Mouse (Mus musculus): ENCODE data around the gene Supt3.

Supt3 gene

DNA sequence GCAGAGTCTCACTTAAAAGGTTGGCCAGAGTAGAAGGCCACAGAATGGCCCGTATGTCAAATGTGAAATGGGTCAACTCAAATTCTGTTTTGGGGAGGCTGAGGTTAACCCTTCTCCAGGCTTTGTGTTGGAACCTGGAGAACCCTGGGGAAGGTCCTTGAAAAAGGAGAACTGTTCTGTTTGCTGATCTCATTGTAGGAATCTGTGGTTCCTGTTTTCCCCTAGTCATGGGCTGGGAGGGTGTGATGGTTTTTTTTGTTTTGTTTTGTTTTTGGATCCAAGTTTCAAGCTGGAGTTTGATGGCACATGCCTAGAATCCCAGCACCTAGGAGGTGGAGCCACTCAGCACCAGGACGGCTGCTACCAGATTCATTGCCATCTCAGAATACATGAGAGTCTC is 6.2 kb downstream of the Supt3 start:
- no peak for DNase-seq

- no peak for DNase-seq
Observed at GRCm38 (mm10) chr17:44788982-44789747, 12.2 kb downstream of the Supt3 start.

DNA sequence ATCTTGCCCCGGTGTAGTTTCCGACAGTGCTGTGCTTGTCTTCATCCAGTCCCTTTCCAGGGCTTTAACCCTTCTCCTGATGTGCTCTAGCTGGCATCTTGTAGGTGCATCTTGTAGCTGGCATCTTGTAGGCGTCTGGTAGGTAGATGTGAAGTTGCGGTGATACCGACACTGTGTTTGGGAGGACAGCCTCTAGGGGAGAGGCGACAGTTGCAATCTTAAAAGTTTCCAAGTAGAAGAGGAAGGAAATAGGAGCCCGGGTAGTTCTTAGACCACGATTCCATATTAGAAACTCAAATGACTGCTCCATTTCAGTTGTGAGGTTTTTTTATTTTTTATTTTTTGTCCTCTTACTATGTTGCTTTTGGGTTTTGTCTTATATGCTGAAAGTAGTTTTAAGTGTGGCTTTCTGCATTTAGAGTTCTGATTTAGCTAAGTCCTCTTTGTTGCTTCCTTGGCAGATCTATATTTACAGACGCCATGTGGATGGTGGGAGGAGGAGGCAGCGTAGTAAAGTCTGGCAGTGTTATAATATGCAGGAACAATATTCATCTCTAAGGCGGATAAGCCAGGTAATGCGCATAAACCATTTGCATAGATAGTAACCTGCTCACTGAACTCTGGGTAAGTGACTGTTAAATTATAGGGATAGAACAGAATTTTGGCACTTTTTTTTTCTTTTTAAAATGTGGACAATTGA is 15.4 kb downstream of the Supt3 start:
- no peak for DNase-seq

- DNase-seq: no peak
Observed at GRCm38 (mm10) chr17:44797331-44797730, 20.4 kb downstream of the Supt3 start.

- DNase-seq: no peak
Observed at GRCm38 (mm10) chr17:44807031-44807430, 30.1 kb downstream of the Supt3 start.

- no peak for DNase-seq
Observed at GRCm38 (mm10) chr17:44814508-44815175, 37.7 kb downstream of the Supt3 start, which contains the start of gene Runx2. Runx2 (minus strand) TSS chr17:44814797.

DNA sequence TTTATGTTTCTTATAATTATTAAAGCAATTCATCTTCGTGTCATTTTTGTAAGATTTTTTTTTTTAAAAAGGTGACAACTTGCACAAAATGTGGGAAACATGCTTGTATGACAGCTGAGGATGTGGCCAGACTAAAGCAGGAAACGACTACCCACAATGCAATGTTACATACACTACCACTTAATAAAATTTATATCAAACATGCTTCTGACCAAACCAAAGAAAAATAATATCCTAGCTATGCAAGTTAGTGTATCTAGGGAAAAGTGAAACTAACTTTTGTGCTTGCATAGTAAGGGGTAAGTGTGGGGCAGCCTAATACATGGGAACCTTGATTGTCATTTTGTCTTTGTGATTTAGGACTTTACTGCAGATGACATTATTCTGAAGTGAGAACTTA is 41.9 kb downstream of the Supt3 start:
- DNase-seq: no peak

DNA sequence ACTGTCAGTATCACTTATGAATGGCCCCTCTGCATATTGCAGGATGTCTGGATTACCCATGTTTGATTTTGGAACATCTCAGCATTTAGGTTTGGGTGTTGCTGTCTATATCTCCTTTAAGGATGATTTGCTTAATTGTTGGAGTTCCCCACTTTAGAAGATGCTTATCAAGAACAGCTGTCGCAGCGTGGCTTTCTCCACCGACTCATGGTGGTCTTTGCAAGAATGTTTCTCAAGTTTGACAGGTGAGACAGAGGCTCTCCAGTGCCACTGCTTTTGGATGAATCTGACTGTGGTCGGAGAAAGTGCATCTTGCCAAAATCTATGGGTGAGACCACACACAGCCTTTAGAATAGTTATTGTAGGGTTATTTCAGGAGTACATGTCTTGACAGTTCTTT is 42.9 kb downstream of the Supt3 start:
- no peak for DNase-seq

DNA sequence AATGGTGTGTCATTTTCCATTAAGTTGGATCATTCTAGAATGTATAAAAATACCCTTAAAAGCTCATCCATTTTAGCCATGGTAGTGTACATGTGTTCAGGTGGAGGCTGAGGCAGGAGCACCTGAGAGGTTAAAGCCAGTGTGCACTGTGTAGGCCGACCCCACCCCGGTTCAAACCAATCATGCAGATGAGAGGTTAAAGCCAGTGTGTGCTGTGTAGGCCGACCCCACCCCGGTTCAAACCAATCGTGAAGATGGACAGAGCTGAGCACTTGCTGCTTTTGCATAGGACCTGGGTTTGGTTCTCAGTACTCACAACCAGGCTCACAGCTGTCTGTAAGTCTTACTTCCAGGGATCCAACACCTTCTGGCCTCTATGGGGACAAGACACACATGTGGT is 45.0 kb downstream of the Supt3 start:
- no peak for DNase-seq

DNA sequence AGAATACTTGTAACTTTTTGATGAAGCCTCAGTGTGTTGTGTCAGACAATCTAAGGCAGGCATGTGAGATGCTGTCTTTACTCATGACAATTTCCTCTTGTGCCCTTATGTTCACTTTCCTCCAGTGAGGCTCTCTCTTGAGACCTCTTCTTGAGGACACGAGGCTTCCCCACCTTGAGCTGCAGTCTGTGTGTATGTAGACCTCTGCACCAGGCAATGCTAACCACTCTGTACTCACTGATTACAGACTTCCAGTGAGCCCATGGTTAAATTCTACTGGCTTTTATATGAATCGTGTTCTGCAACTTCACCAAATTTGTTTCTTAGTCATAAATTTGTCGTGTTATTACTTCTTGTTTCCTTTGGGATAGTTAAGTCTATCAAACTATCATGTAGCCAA is 50.2 kb downstream of the Supt3 start:
- no peak for DNase-seq

DNA sequence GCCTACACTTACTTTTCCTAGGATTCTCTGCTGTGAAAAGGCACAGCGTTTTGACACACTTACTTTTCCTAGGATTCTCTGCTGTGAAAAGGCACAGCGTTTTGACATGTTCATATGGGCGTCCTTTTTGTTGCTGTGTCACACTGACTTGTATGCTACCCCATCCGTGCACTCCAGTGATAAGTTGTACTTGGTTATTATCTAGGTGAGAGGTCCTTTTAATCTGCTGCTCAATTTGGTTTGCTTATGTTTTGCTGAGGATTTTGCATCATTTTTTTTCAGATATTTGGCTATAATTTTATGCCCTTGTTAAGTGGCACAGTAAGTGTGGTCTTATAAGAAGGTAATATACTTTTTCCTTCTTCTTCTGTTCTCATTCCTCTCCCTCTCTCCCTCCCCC is 51.0 kb downstream of the Supt3 start:
- no peak for DNase-seq

DNA sequence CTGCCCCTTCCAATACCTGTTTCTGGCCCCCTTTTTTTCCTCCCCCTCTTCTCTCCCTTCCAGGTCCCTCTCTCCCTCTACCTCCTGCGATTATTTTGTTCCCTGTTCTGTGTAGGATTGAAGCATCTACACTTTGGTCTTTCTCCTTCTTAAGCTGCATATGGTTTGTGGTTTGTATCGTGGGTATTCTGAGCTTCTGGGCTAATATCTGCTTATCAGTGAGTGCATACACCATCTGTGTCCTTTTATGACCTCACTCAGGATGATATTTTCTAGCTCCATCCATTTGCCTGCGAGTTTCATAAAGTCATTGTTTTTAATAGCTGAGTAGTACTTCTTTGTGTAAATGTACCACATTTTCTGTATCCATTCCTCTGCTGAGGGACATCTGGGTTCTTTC is 52.6 kb downstream of the Supt3 start:
- no peak for DNase-seq

- DNase-seq: no peak
Observed at GRCm38 (mm10) chr17:44831201-44831600, 54.2 kb downstream of the Supt3 start.

DNA sequence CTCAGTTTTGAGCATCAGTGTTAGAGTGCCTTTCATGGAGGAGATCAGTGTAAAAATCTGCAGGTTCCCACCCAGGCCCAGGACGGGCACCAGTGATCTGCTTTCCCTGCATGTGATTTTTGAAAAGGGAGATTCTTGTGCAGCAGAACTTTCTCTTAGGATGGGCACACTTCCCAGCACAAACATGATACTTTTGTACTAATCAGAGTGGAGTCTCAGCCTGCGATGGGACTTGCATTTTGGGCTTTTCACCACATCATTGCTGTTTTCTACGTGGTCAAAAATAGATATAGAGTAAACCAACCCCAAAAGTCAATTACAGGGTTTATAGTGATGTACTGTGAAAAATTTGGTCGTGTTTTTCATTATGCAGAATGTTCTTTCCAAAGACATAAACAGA is 65.2 kb downstream of the Supt3 start:
- DNase-seq: no peak

DNA sequence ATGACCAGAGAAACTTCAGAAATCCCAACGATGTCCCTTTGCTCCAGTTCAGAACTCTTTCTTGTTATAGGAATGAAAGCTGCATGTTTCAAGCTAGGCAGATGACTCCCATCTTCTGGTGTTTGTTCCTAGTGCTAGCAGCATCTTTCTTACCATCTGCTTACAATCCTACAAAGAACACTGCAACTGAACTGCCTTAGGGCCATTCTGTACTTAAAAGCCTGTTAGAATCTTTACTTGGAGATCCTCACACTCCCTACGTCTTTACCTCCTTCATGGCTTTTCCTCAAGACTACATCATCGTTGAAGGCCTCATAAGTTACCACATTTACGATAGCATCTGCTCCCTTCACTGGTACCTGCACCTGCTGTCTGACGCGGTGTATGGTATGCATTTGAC is 86.2 kb downstream of the Supt3 start:
- DNase-seq: no peak

- DNase-seq: no peak
Observed at GRCm38 (mm10) chr17:44893592-44893991, 116.6 kb downstream of the Supt3 start.

DNA sequence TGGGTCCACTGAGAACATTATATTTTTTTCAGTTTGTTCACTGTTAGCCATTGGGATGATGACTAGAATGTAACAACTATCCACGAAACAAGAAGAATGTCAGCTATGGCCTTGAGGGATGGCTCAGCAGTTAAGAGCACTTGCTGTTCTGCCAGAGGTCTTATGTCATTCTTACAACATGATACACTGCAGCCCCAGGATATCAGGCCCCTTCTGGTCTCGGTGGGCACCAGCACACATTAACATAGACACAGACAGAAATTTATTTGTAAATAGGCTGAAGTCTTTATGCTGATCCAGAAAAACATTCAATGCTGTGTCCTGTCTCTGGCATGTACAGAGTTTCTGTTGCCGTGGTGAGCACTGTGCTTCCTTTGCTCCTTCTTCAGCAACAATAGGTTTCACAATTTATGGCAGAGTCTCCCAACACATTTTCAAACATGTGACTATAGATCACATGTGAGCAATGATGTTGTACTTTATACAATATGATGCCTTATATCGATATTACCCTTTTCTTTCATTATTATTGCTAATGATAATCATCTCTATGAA is 166.7 kb downstream of the Supt3 start:
- no peak for DNase-seq

- DNase-seq: no peak
Observed at GRCm38 (mm10) chr17:44945333-44945732, 168.4 kb downstream of the Supt3 start.

- no peak for DNase-seq
Observed at GRCm38 (mm10) chr17:44948321-44948720, 171.4 kb downstream of the Supt3 start.

GRCm38 (mm10) chr17:44956671-44957070 is 179.7 kb downstream of the Supt3 start:
- DNase-seq: no peak

GRCm38 (mm10) chr17:44963051-44963798 is 186.3 kb downstream of the Supt3 start:
- DNase-seq: peak; percentile 6 to 32

DNA sequence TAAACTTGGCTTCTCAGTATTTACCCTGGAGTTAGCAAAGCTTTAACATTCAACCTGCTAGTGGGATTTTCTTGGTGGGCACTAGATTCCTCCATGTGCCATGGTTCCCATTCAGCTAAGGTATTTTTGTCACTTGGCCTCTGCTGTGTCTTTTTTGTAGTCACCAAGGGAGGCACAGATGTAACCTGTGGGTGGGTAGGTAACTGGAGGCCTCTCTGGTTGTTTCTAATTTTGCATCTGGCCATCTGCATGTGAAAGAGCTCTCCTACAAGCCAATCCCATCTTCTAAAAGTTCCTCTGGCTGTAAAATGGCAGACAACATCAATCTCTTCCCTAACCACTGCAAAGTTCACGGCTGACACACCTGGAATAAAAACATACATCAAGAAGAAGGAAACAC is 190.2 kb downstream of the Supt3 start:
- no peak for DNase-seq

DNA sequence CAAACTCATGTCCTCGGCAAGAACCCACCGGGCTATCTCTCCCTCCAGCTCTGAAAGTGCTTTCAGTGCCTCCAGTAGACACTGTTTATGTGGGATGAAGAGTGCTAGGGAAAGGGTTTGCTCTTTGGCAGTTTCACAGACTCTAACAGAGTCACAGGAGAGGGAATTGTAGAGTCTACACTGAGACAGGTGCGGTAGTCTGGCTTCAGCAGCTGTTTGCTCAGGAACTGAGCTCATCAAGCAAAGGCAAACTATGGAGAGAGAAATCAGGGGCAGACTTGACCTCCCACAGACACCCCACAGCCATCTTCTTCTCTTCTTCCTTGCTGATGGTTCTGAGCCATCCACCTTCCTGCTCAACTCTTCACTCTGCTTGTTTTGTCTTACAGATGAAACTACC is 193.3 kb downstream of the Supt3 start:
- DNase-seq: no peak
